Mouse (Mus musculus) neutrophil, adult 5-6 weeks (primary cell): ENCODE results near the gene Nln. TPM values are rescaled to one million over a fixed set of nuclear protein-coding genes. Genes with fewer than 3 reads are reported as not detected.

Experiments used
- ATAC-seq: fragments of 151-379, 151-347 bp; 2 replicates; pipeline ENCODE4 v1.8.0; 2017; ENCODE audit warnings: mild to moderate bottlenecking, moderate TSS enrichment; ENCODE audit not compliant: insufficient number of reproducible peaks, poor library complexity, low FRiP score, severe bottlenecking; ENCODE audit errors: extremely low read depth
- total RNA-seq: library from RNA; stranded (forward); fragments of 200-1000 nt; gene quantifications from 2 replicates; pipeline ENCODE4 v1.2.3, GENCODE M21; 2017

The Nln gene
- total RNA-seq, 1 experiment from 2014 or later: 18.5 TPM

- ATAC-seq: no peak
Observed at GRCm38 (mm10) chr13:104059536-104059935, 49.9 kb downstream of the Nln start.

- ATAC-seq: no peak
Observed at GRCm38 (mm10) chr13:104058761-104059160, 50.7 kb downstream of the Nln start.

- no peak for ATAC-seq
Observed at GRCm38 (mm10) chr13:104052271-104052753, 57.1 kb downstream of the Nln start.

- ATAC-seq: no peak
Observed at GRCm38 (mm10) chr13:104048835-104049234, 60.6 kb downstream of the Nln start.

- no peak for ATAC-seq
Observed at GRCm38 (mm10) chr13:104045108-104045507, 64.3 kb downstream of the Nln start.

GRCm38 (mm10) chr13:104044332-104044731, 65.1 kb downstream of the Nln start:
- ATAC-seq: no peak

GRCm38 (mm10) chr13:104042738-104043137, 66.7 kb downstream of the Nln start:
- ATAC-seq: peak; percentile 40; the same call in 1 of the 2 replicates

GRCm38 (mm10) chr13:104041481-104041880, 67.9 kb downstream of the Nln start:
- ATAC-seq: 0 out of 2 replicates have a peak, but pooled peaks have one; percentile 43

- no peak for ATAC-seq
Observed at GRCm38 (mm10) chr13:104040950-104041349, 68.5 kb downstream of the Nln start.

GRCm38 (mm10) chr13:104039861-104040260, 69.6 kb downstream of the Nln start:
- ATAC-seq: no peak

GRCm38 (mm10) chr13:104038891-104039290, 70.5 kb downstream of the Nln start:
- no peak for ATAC-seq

GRCm38 (mm10) chr13:104038358-104038757, 71.1 kb downstream of the Nln start:
- no peak for ATAC-seq

- ATAC-seq: no peak
Observed at GRCm38 (mm10) chr13:104037531-104038290, 71.7 kb downstream of the Nln start.

GRCm38 (mm10) chr13:104036494-104037290, 72.7 kb downstream of the Nln start:
- no peak for ATAC-seq

GRCm38 (mm10) chr13:104035651-104036050, 73.8 kb downstream of the Nln start:
- no peak for ATAC-seq

GRCm38 (mm10) chr13:104034854-104035253, 74.6 kb downstream of the Nln start:
- no peak for ATAC-seq

GRCm38 (mm10) chr13:104032620-104033133, 76.7 kb downstream of the Nln start:
- no peak for ATAC-seq

GRCm38 (mm10) chr13:104031821-104032331, 77.5 kb downstream of the Nln start:
- ATAC-seq: no peak

GRCm38 (mm10) chr13:104030956-104031355, 78.5 kb downstream of the Nln start:
- ATAC-seq: no peak
